9 mouse cellular contexts compared by ENCODE assay signal in genomic region chr9:107723292-107723691, GRCm38 (mm10). TPM values are rescaled to one million over a fixed set of nuclear protein-coding genes. Genes with fewer than 3 reads are reported as not detected.
DNase-seq lines count a peak whose midpoint lies in the region; ATAC-seq and TF ChIP-seq lines count a peak whose summit lies in the region.
"Had no signal": no experiment of that assay in that cellular context is flagged by ENCODE, and none has a peak within 500 bp of the region (broad histone marks: within the 10 kb centered on the region; RNA-seq: fewer than 3 reads in every experiment).

No protein-coding gene starts in this region.

- TF ChIP-seq EP300 in heart, postnatal 0 days (IDR thresholded peaks at IDR 0.05; ENCODE audit: low read depth), result no peak

- no peak for TF ChIP-seq CTCF in heart, postnatal 0 days (IDR thresholded peaks at IDR 0.05; ENCODE audit: low read depth)

- no peak for ATAC-seq in heart, postnatal 0 days (ENCODE audit: insufficient read depth, low read depth)
- ATAC-seq in hindbrain, embryonic 11.5 days (ENCODE audit: low FRiP score), result peak; percentile 34; the same call in 1 of the 2 replicates
- peak; percentile 33 for ATAC-seq in midbrain, embryonic 11.5 days (ENCODE audit: low FRiP score)

- 25% methylated on average over 6 of the region's 6 CpGs for WGBS in heart, postnatal 0 days
- WGBS in embryonic facial prominence, embryonic 10.5 days, result 17% methylated on average over 6 of the region's 6 CpGs
- WGBS in hindbrain, embryonic 11.5 days, result 23% methylated on average over 6 of the region's 6 CpGs
- WGBS in midbrain, embryonic 11.5 days, result 17% methylated on average over 6 of the region's 6 CpGs

- H3K4me1 ChIP-seq in heart, postnatal 0 days (ENCODE audit: control insufficient read depth, insufficient read depth), result peaks cover 15% of the 10 kb centered on the region
- peaks cover 72% of the 10 kb centered on the region for H3K4me1 ChIP-seq in embryonic facial prominence, embryonic 10.5 days
- H3K4me1 ChIP-seq in hindbrain, embryonic 11.5 days (replicated peaks; ENCODE audit: control insufficient read depth, insufficient read depth, low read length), result peaks cover 10% of the 10 kb centered on the region
- peaks cover 20% of the 10 kb centered on the region for H3K4me1 ChIP-seq in midbrain, embryonic 11.5 days (ENCODE audit: control insufficient read depth, insufficient read depth, low read length)

- DNase-seq in heart, postnatal 0 days (ENCODE audit: low spot score), result no peak
- DNase-seq in heart, postnatal 4 days, result no peak
- peak; percentile 51 for DNase-seq in embryonic facial prominence, embryonic 10.5 days (ENCODE audit: low spot score)
- no peak for DNase-seq in hindbrain, embryonic 11.5 days (ENCODE audit: low spot score)
- DNase-seq in midbrain, embryonic 11.5 days (ENCODE audit: low spot score, missing footprints), result no peak
- DNase-seq in adrenal gland, adult 2 months, result no peak
- DNase-seq in lung, postnatal 14 days, result no peak
- no peak for DNase-seq in cerebellum, adult 11 months

- no peak overlapping the region for H3K9ac ChIP-seq in heart, postnatal 0 days (replicated peaks; ENCODE audit: low read depth, low read length)
- H3K9ac ChIP-seq in hindbrain, embryonic 11.5 days (ENCODE audit: low read depth, low read length), result 0 out of 2 replicates have a peak overlapping the region, but pooled peaks have one; percentile 2
- H3K9ac ChIP-seq in midbrain, embryonic 11.5 days (ENCODE audit: low read length), result no peak overlapping the region; the same call in 1 of the 2 replicates

- peak overlapping the region; percentile 74 for H3K27ac ChIP-seq in heart, postnatal 0 days (ENCODE audit: low read depth)
- H3K27ac ChIP-seq in embryonic facial prominence, embryonic 10.5 days (replicated peaks), result peak overlapping the region; percentile 88
- peak overlapping the region; percentile 31; the same call in 1 of the 2 replicates for H3K27ac ChIP-seq in hindbrain, embryonic 11.5 days (ENCODE audit: low read depth, low read length)
- peak overlapping the region; percentile 22; the same call in 1 of the 2 replicates for H3K27ac ChIP-seq in midbrain, embryonic 11.5 days (ENCODE audit: low read depth, low read length)
- H3K27ac ChIP-seq: left cerebral cortex, adult 2 months had no signal

- H3K4me3 ChIP-seq in heart, postnatal 0 days (ENCODE audit: low read depth, low read length), result no peak overlapping the region
- H3K4me3 ChIP-seq in embryonic facial prominence, embryonic 10.5 days, result peak overlapping the region; percentile 44
- H3K4me3 ChIP-seq in hindbrain, embryonic 11.5 days (ENCODE audit: low read depth, low read length), result no peak overlapping the region
- no peak overlapping the region for H3K4me3 ChIP-seq in midbrain, embryonic 11.5 days (ENCODE audit: low read depth, low read length)
- H3K4me3 ChIP-seq: left cerebral cortex, adult 2 months had no signal

- H3K27me3 ChIP-seq in heart, postnatal 0 days (ENCODE audit: control insufficient read depth, insufficient read depth, low read length), result no peaks in the 10 kb centered on the region; the same call in 1 of the 2 replicates
- peaks cover 16% of the 10 kb centered on the region for H3K27me3 ChIP-seq in embryonic facial prominence, embryonic 10.5 days (replicated peaks; ENCODE audit: low read depth, poor library complexity, severe bottlenecking)
- no peaks in the 10 kb centered on the region for H3K27me3 ChIP-seq in hindbrain, embryonic 11.5 days (ENCODE audit: control insufficient read depth, insufficient read depth, low read length)
- no peaks in the 10 kb centered on the region for H3K27me3 ChIP-seq in midbrain, embryonic 11.5 days (ENCODE audit: control insufficient read depth, insufficient read depth, low read length)

- H3K9me3 ChIP-seq in heart, postnatal 0 days (replicated peaks; ENCODE audit: control insufficient read depth, low read length), result no peaks in the 10 kb centered on the region
- H3K9me3 ChIP-seq in embryonic facial prominence, embryonic 10.5 days, result no peaks in the 10 kb centered on the region
- no peaks in the 10 kb centered on the region for H3K9me3 ChIP-seq in hindbrain, embryonic 11.5 days (ENCODE audit: control insufficient read depth, low read length)
- no peaks in the 10 kb centered on the region for H3K9me3 ChIP-seq in midbrain, embryonic 11.5 days (ENCODE audit: control insufficient read depth, low read length)

- H3K36me3 ChIP-seq in heart, postnatal 0 days (replicated peaks; ENCODE audit: control insufficient read depth, insufficient read depth, low read length), result no peaks in the 10 kb centered on the region
- H3K36me3 ChIP-seq in embryonic facial prominence, embryonic 10.5 days (replicated peaks), result no peaks in the 10 kb centered on the region
- H3K36me3 ChIP-seq in hindbrain, embryonic 11.5 days (ENCODE audit: control insufficient read depth, insufficient read depth, low read length), result no peaks in the 10 kb centered on the region
- H3K36me3 ChIP-seq in midbrain, embryonic 11.5 days (ENCODE audit: control insufficient read depth, insufficient read depth, low read length), result no peaks in the 10 kb centered on the region

- H3K4me2 ChIP-seq in heart, postnatal 0 days (ENCODE audit: low read depth, low read length), result no peak overlapping the region
- H3K4me2 ChIP-seq in hindbrain, embryonic 11.5 days (replicated peaks; ENCODE audit: low read depth, low read length), result no peak overlapping the region
- H3K4me2 ChIP-seq in midbrain, embryonic 11.5 days, result no peak overlapping the region

RNA-seq across cellular contexts. Expression of gene Sema3f, which starts 13.0 kb away (rescaled TPM):
- total RNA-seq in heart, postnatal 0 days (2014; rRNA removed; ENCODE audit: low replicate concordance), result 38.4 and 59.5 TPM in 2 replicates
- polyA plus RNA-seq in heart, postnatal 0 days (2015; fragmentation: Nextera tagmentation; extraction: Ambion mirVana), result 2.6 and 2.7 TPM in 2 replicates
- 10 to 100 TPM; 18.7 to 20.9 TPM for total RNA-seq in heart, postnatal 4 days (2021)
- 13.2 and 21.4 TPM in 2 replicates for polyA plus RNA-seq in embryonic facial prominence, embryonic 10.5 days (2016; fragmentation: Nextera tagmentation; extraction: Ambion mirVana)
- polyA plus RNA-seq in hindbrain, embryonic 11.5 days (2014; fragmentation: Nextera tagmentation; extraction: Ambion mirVana), result 10.7 and 12.0 TPM in 2 replicates
- 9.6 and 11.9 TPM in 2 replicates for polyA plus RNA-seq in midbrain, embryonic 11.5 days (2014; fragmentation: Nextera tagmentation; extraction: Ambion mirVana)
- total RNA-seq in adrenal gland, adult 2 months (2021), result 10 to 100 TPM; 27.2 to 34.8 TPM
- 95.1 and 106 TPM in 2 replicates for polyA plus RNA-seq in adrenal gland, adult 2 months (2012; rRNA removed)

RNA-seq across cellular contexts. Expression of gene Gnat1, which starts 43.8 kb away (rescaled TPM):
- not detected in 2 replicates for total RNA-seq in heart, postnatal 0 days (2014; rRNA removed; ENCODE audit: low replicate concordance)
- 0.25 and 0.33 TPM in 2 replicates for polyA plus RNA-seq in heart, postnatal 0 days (2015; fragmentation: Nextera tagmentation; extraction: Ambion mirVana)
- total RNA-seq in heart, postnatal 4 days (2021), result not detected
- polyA plus RNA-seq in embryonic facial prominence, embryonic 10.5 days (2016; fragmentation: Nextera tagmentation; extraction: Ambion mirVana), result 3.4 and 4.3 TPM in 2 replicates
- 0.84 and 1.2 TPM in 2 replicates for polyA plus RNA-seq in hindbrain, embryonic 11.5 days (2014; fragmentation: Nextera tagmentation; extraction: Ambion mirVana)
- polyA plus RNA-seq in midbrain, embryonic 11.5 days (2014; fragmentation: Nextera tagmentation; extraction: Ambion mirVana), result 1.1 and 1.4 TPM in 2 replicates
- under 1 TPM in 1 of 2 experiments, not detected in 1; 0.37 TPM for total RNA-seq in adrenal gland, adult 2 months (2021)
- 0.10 and 0.16 TPM in 2 replicates for polyA plus RNA-seq in adrenal gland, adult 2 months (2012; rRNA removed)

RNA-seq across cellular contexts. Expression of gene Rbm5, which starts 47.5 kb away (rescaled TPM):
- 53.5 and 90.6 TPM in 2 replicates for total RNA-seq in heart, postnatal 0 days (2014; rRNA removed; ENCODE audit: low replicate concordance)
- polyA plus RNA-seq in heart, postnatal 0 days (2015; fragmentation: Nextera tagmentation; extraction: Ambion mirVana), result 81.7 and 88.9 TPM in 2 replicates
- 10 to 100 TPM; 65.4 to 73.1 TPM for total RNA-seq in heart, postnatal 4 days (2021)
- polyA plus RNA-seq in embryonic facial prominence, embryonic 10.5 days (2016; fragmentation: Nextera tagmentation; extraction: Ambion mirVana), result 200 and 206 TPM in 2 replicates
- 198 and 241 TPM in 2 replicates for polyA plus RNA-seq in hindbrain, embryonic 11.5 days (2014; fragmentation: Nextera tagmentation; extraction: Ambion mirVana)
- 186 and 191 TPM in 2 replicates for polyA plus RNA-seq in midbrain, embryonic 11.5 days (2014; fragmentation: Nextera tagmentation; extraction: Ambion mirVana)
- total RNA-seq in adrenal gland, adult 2 months (2021), result 100 to 1,000 TPM in 1 of 2 experiments, 10 to 100 TPM in 1; 67.1 to 124 TPM
- polyA plus RNA-seq in adrenal gland, adult 2 months (2012; rRNA removed), result 61.7 and 67.8 TPM in 2 replicates

RNA-seq across cellular contexts. Expression of gene Slc38a3, which starts 54.0 kb away (rescaled TPM):
- 8.9 and 16.9 TPM in 2 replicates for total RNA-seq in heart, postnatal 0 days (2014; rRNA removed; ENCODE audit: low replicate concordance)
- polyA plus RNA-seq in heart, postnatal 0 days (2015; fragmentation: Nextera tagmentation; extraction: Ambion mirVana), result 2.7 and 4.0 TPM in 2 replicates
- total RNA-seq in heart, postnatal 4 days (2021), result 1 to 10 TPM; 8.0 to 8.1 TPM
- polyA plus RNA-seq in embryonic facial prominence, embryonic 10.5 days (2016; fragmentation: Nextera tagmentation; extraction: Ambion mirVana), result 5.6 and 6.6 TPM in 2 replicates
- 8.0 and 9.8 TPM in 2 replicates for polyA plus RNA-seq in hindbrain, embryonic 11.5 days (2014; fragmentation: Nextera tagmentation; extraction: Ambion mirVana)
- 11.2 and 11.7 TPM in 2 replicates for polyA plus RNA-seq in midbrain, embryonic 11.5 days (2014; fragmentation: Nextera tagmentation; extraction: Ambion mirVana)
- 1 to 10 TPM in 1 of 2 experiments, under 1 TPM in 1; 0.48 to 2.7 TPM for total RNA-seq in adrenal gland, adult 2 months (2021)
- polyA plus RNA-seq in adrenal gland, adult 2 months (2012; rRNA removed), result 1.7 and 4.1 TPM in 2 replicates

Comparison
In these comparisons a context has a peak if more than half of its experiments do, and no peak if none do; other contexts are left out.
1. H3K27ac ChIP-seq: peak in every context shown above with its lines; median percentile 88 in embryonic facial prominence, embryonic 10.5 days; 74 in heart, postnatal 0 days; 31 in hindbrain, embryonic 11.5 days; 22 in midbrain, embryonic 11.5 days.